Mouse (Mus musculus): ENCODE measurements around the gene Amph. TPM values are rescaled to one million over a fixed set of nuclear protein-coding genes. Genes with fewer than 3 reads are reported as not detected.

Gene Amph
- polyA plus RNA-seq, 1 experiment, result 0.93 TPM

- 63% methylated on average over 11 of the region's 11 CpGs for WGBS
- Histone ChIP-seq H3K4me3 (ENCODE audit: control insufficient read depth, insufficient read depth, low read length) (no peak overlapping the region), H3K27me3 (ENCODE audit: control insufficient read depth, insufficient read depth, low read length) (no peaks in the 10 kb centered on the region; the same call in 1 of the 2 replicates), H3K27ac (ENCODE audit: control insufficient read depth, insufficient read depth, low read length) (no peak overlapping the region), H3K4me1 (replicated peaks; ENCODE audit: control insufficient read depth, insufficient read depth, low read length) (peaks cover 7% of the 10 kb centered on the region; the same call in 1 of the 2 replicates), H3K36me3 (ENCODE audit: control insufficient read depth, insufficient read depth, low read length) (no peaks in the 10 kb centered on the region)
- no peak for DNase-seq
- TF ChIP-seq CTCF (IDR thresholded peaks at IDR 0.05; ENCODE audit: borderline replicate concordance, control insufficient read depth, extremely low read depth, insufficient read depth, low read length, poor library complexity) (no peak), POLR2A (IDR thresholded peaks at IDR 0.05; ENCODE audit: control insufficient read depth, extremely low read depth, insufficient read depth, low read length, poor library complexity) (no peak)
Measured at GRCm38 (mm10) chr13:18949626-18950200, 1.7 kb downstream of the Amph start.

- H3K36me3 ChIP-seq (ENCODE audit: control insufficient read depth, insufficient read depth, low read length), result no peaks in the 10 kb centered on the region
- WGBS, result 96% methylated on average over 4 of the region's 4 CpGs
- no peak overlapping the region for H3K27ac ChIP-seq (ENCODE audit: control insufficient read depth, insufficient read depth, low read length)
- no peak overlapping the region for H3K4me3 ChIP-seq (ENCODE audit: control insufficient read depth, insufficient read depth, low read length)
- H3K27me3 ChIP-seq (ENCODE audit: control insufficient read depth, insufficient read depth, low read length), result no peaks in the 10 kb centered on the region; the same call in 1 of the 2 replicates
- DNase-seq, result no peak
- TF ChIP-seq CTCF (IDR thresholded peaks at IDR 0.05; ENCODE audit: borderline replicate concordance, control insufficient read depth, extremely low read depth, insufficient read depth, low read length, poor library complexity), result no peak
- no peak for TF ChIP-seq POLR2A (IDR thresholded peaks at IDR 0.05; ENCODE audit: control insufficient read depth, extremely low read depth, insufficient read depth, low read length, poor library complexity)
- peaks cover 3% of the 10 kb centered on the region; the same call in 1 of the 2 replicates for H3K4me1 ChIP-seq (replicated peaks; ENCODE audit: control insufficient read depth, insufficient read depth, low read length)
Measured at GRCm38 (mm10) chr13:18953575-18953974, 5.6 kb downstream of the Amph start.

- no peak overlapping the region for H3K4me3 ChIP-seq (ENCODE audit: control insufficient read depth, insufficient read depth, low read length)
Measured at GRCm38 (mm10) chr13:18956065-18956913, 8.3 kb downstream of the Amph start.

GRCm38 (mm10) chr13:18957028-18957427 is 9.0 kb downstream of the Amph start:
- TF ChIP-seq CTCF (IDR thresholded peaks at IDR 0.05; ENCODE audit: borderline replicate concordance, control insufficient read depth, extremely low read depth, insufficient read depth, low read length, poor library complexity) (no peak), POLR2A (IDR thresholded peaks at IDR 0.05; ENCODE audit: control insufficient read depth, extremely low read depth, insufficient read depth, low read length, poor library complexity) (no peak)
- WGBS, result 88% methylated on average over 3 of the region's 3 CpGs

More at GRCm38 (mm10) chr13:18956065-18956913, 8.3 kb downstream of the Amph start:
- TF ChIP-seq POLR2A (IDR thresholded peaks at IDR 0.05; ENCODE audit: control insufficient read depth, extremely low read depth, insufficient read depth, low read length, poor library complexity), result no peak
- TF ChIP-seq CTCF (IDR thresholded peaks at IDR 0.05; ENCODE audit: borderline replicate concordance, control insufficient read depth, extremely low read depth, insufficient read depth, low read length, poor library complexity), result no peak
- Histone ChIP-seq H3K36me3 (ENCODE audit: control insufficient read depth, insufficient read depth, low read length) (no peaks in the 10 kb centered on the region), H3K27me3 (ENCODE audit: control insufficient read depth, insufficient read depth, low read length) (no peaks in the 10 kb centered on the region), H3K27ac (ENCODE audit: control insufficient read depth, insufficient read depth, low read length) (no peak overlapping the region), H3K4me1 (replicated peaks; ENCODE audit: control insufficient read depth, insufficient read depth, low read length) (no peaks in the 10 kb centered on the region)
- WGBS, result 91% methylated on average over 11 of the region's 11 CpGs
- no peak for DNase-seq

GRCm38 (mm10) chr13:18972571-18972970 is 24.6 kb downstream of the Amph start:
- Histone ChIP-seq H3K4me3 (ENCODE audit: control insufficient read depth, insufficient read depth, low read length) (no peak overlapping the region), H3K4me1 (replicated peaks; ENCODE audit: control insufficient read depth, insufficient read depth, low read length) (no peaks in the 10 kb centered on the region), H3K27ac (ENCODE audit: control insufficient read depth, insufficient read depth, low read length) (no peak overlapping the region), H3K27me3 (ENCODE audit: control insufficient read depth, insufficient read depth, low read length) (no peaks in the 10 kb centered on the region; the same call in 1 of the 2 replicates), H3K36me3 (ENCODE audit: control insufficient read depth, insufficient read depth, low read length) (no peaks in the 10 kb centered on the region)
- 89% methylated on average over 3 of the region's 3 CpGs for WGBS
- no peak for TF ChIP-seq POLR2A (IDR thresholded peaks at IDR 0.05; ENCODE audit: control insufficient read depth, extremely low read depth, insufficient read depth, low read length, poor library complexity)
- TF ChIP-seq CTCF (IDR thresholded peaks at IDR 0.05; ENCODE audit: borderline replicate concordance, control insufficient read depth, extremely low read depth, insufficient read depth, low read length, poor library complexity), result no peak
- no peak for DNase-seq

More at GRCm38 (mm10) chr13:18957028-18957427, 9.0 kb downstream of the Amph start:
- no peak for DNase-seq
- Histone ChIP-seq H3K4me1 (replicated peaks; ENCODE audit: control insufficient read depth, insufficient read depth, low read length) (no peaks in the 10 kb centered on the region), H3K27me3 (ENCODE audit: control insufficient read depth, insufficient read depth, low read length) (no peaks in the 10 kb centered on the region), H3K27ac (ENCODE audit: control insufficient read depth, insufficient read depth, low read length) (no peak overlapping the region), H3K4me3 (ENCODE audit: control insufficient read depth, insufficient read depth, low read length) (no peak overlapping the region), H3K36me3 (ENCODE audit: control insufficient read depth, insufficient read depth, low read length) (no peaks in the 10 kb centered on the region)

- TF ChIP-seq POLR2A (IDR thresholded peaks at IDR 0.05; ENCODE audit: control insufficient read depth, extremely low read depth, insufficient read depth, low read length, poor library complexity) (no peak), CTCF (IDR thresholded peaks at IDR 0.05; ENCODE audit: borderline replicate concordance, control insufficient read depth, extremely low read depth, insufficient read depth, low read length, poor library complexity) (no peak)
- Histone ChIP-seq H3K4me1 (replicated peaks; ENCODE audit: control insufficient read depth, insufficient read depth, low read length) (no peaks in the 10 kb centered on the region), H3K27ac (ENCODE audit: control insufficient read depth, insufficient read depth, low read length) (no peak overlapping the region), H3K27me3 (ENCODE audit: control insufficient read depth, insufficient read depth, low read length) (no peaks in the 10 kb centered on the region; the same call in 1 of the 2 replicates), H3K36me3 (ENCODE audit: control insufficient read depth, insufficient read depth, low read length) (no peaks in the 10 kb centered on the region), H3K4me3 (ENCODE audit: control insufficient read depth, insufficient read depth, low read length) (no peak overlapping the region)
- WGBS, result 97% methylated on average over 5 of the region's 5 CpGs
- DNase-seq, result no peak
Measured at GRCm38 (mm10) chr13:18974351-18974750, 26.3 kb downstream of the Amph start.

All from thymus, adult 2 months (tissue).